Mouse (Mus musculus): ENCODE data around the gene Fgd1. TPM values are rescaled to one million over a fixed set of nuclear protein-coding genes. Genes with fewer than 3 reads are reported as not detected.

The Fgd1 gene
- polyA plus RNA-seq, 1 experiment from 2014 or later: 8.0 TPM

GRCm38 (mm10) chrX:151046321-151046720 lies 371 bp downstream of the Fgd1 start:
- 46% methylated on average over 11 of the region's 11 CpGs for whole genome bisulfite sequencing
- Histone ChIP-seq H3K36me3 (ENCODE audit: control insufficient read depth, insufficient read depth, low read length) (no peaks in the 10 kb centered on the region), H3K27me3 (ENCODE audit: control insufficient read depth, insufficient read depth, low read length) (no peaks in the 10 kb centered on the region), H3K9ac (ENCODE audit: low read length) (peak overlapping the region; percentile 87; the same call in 1 of the 2 replicates), H3K27ac (replicated peaks in 1 of 2; ENCODE audit: control insufficient read depth in 1 of 2, insufficient read depth in 1 of 2, low read depth in 2 of 2, low read length in 2 of 2) (peak overlapping the region in 1 of 2 experiments; percentile 81; a peak in 1 of 4 replicates), H3K4me3 (ENCODE audit: control insufficient read depth in 1 of 2, insufficient read depth in 1 of 2, low read depth in 1 of 2, low read length in 2 of 2) (peak overlapping the region; percentile 66 to 80), H3K4me2 (ENCODE audit: low read length) (peak overlapping the region; percentile 70), H3K9me3 (ENCODE audit: control insufficient read depth, low read length) (no peaks in the 10 kb centered on the region), H3K4me1 (ENCODE audit: control insufficient read depth in 2 of 2, insufficient read depth in 2 of 2, low read length in 2 of 2) (peaks cover 4 to 8% of the 10 kb centered on the region in 2 experiments; a peak in 3 of 4 replicates)
- ATAC-seq (ENCODE audit: insufficient number of reproducible peaks, insufficient read depth, low FRiP score, low read depth): no peak

GRCm38 (mm10) chrX:151046777-151047430 lies 954 bp downstream of the Fgd1 start:
- no peaks in the 10 kb centered on the region for H3K27me3 ChIP-seq (ENCODE audit: control insufficient read depth, insufficient read depth, low read length)
- peaks cover 4 to 8% of the 10 kb centered on the region in 2 experiments; a peak in 3 of 4 replicates for H3K4me1 ChIP-seq (ENCODE audit: control insufficient read depth in 2 of 2, insufficient read depth in 2 of 2, low read length in 2 of 2)
- no peaks in the 10 kb centered on the region for H3K9me3 ChIP-seq (ENCODE audit: control insufficient read depth, low read length)
- WGBS: 23% methylated on average over 52 of the region's 62 CpGs
- ATAC-seq (ENCODE audit: insufficient number of reproducible peaks, insufficient read depth, low FRiP score, low read depth): peak; percentile 76
- H3K27ac ChIP-seq (replicated peaks in 1 of 2; ENCODE audit: control insufficient read depth in 1 of 2, insufficient read depth in 1 of 2, low read depth in 2 of 2, low read length in 2 of 2): peak overlapping the region; percentile 79 to 81
- H3K4me2 ChIP-seq (ENCODE audit: low read length): peak overlapping the region; percentile 70
- H3K4me3 ChIP-seq (ENCODE audit: control insufficient read depth in 1 of 2, insufficient read depth in 1 of 2, low read depth in 1 of 2, low read length in 2 of 2): peak overlapping the region; percentile 66 to 80
- no peaks in the 10 kb centered on the region for H3K36me3 ChIP-seq (ENCODE audit: control insufficient read depth, insufficient read depth, low read length)
- H3K9ac ChIP-seq (ENCODE audit: low read length): peak overlapping the region; percentile 87

GRCm38 (mm10) chrX:151047431-151048058 lies 1.6 kb downstream of the Fgd1 start:
- H3K4me1 ChIP-seq (ENCODE audit: control insufficient read depth in 2 of 2, insufficient read depth in 2 of 2, low read length in 2 of 2): peaks cover 4 to 8% of the 10 kb centered on the region in 2 experiments; a peak in 3 of 4 replicates
- H3K9me3 ChIP-seq (ENCODE audit: control insufficient read depth, low read length): no peaks in the 10 kb centered on the region
- no peaks in the 10 kb centered on the region for H3K27me3 ChIP-seq (ENCODE audit: control insufficient read depth, insufficient read depth, low read length)
- H3K4me3 ChIP-seq (ENCODE audit: control insufficient read depth in 1 of 2, insufficient read depth in 1 of 2, low read depth in 1 of 2, low read length in 2 of 2): peak overlapping the region; percentile 66 to 80
- peak overlapping the region; percentile 79 to 81 for H3K27ac ChIP-seq (replicated peaks in 1 of 2; ENCODE audit: control insufficient read depth in 1 of 2, insufficient read depth in 1 of 2, low read depth in 2 of 2, low read length in 2 of 2)
- H3K4me2 ChIP-seq (ENCODE audit: low read length): peak overlapping the region; percentile 70
- peak; percentile 59; the same call in 1 of the 2 replicates for ATAC-seq (ENCODE audit: insufficient number of reproducible peaks, insufficient read depth, low FRiP score, low read depth)
- H3K36me3 ChIP-seq (ENCODE audit: control insufficient read depth, insufficient read depth, low read length): no peaks in the 10 kb centered on the region
- H3K9ac ChIP-seq (ENCODE audit: low read length): peak overlapping the region; percentile 87
- WGBS: 18% methylated on average over 51 of the region's 56 CpGs

- Histone ChIP-seq H3K9ac (ENCODE audit: low read length) (no peak overlapping the region), H3K36me3 (ENCODE audit: control insufficient read depth, insufficient read depth, low read length) (no peaks in the 10 kb centered on the region), H3K9me3 (ENCODE audit: control insufficient read depth, low read length) (no peaks in the 10 kb centered on the region), H3K4me2 (ENCODE audit: low read length) (peak overlapping the region; percentile 70; the same call in 1 of the 2 replicates), H3K4me1 (ENCODE audit: control insufficient read depth in 2 of 2, insufficient read depth in 2 of 2, low read length in 2 of 2) (peaks cover 14 to 17% of the 10 kb centered on the region in 2 experiments), H3K27ac (replicated peaks in 1 of 2; ENCODE audit: control insufficient read depth in 1 of 2, insufficient read depth in 1 of 2, low read depth in 2 of 2, low read length in 2 of 2) (no peak overlapping the region), H3K4me3 (ENCODE audit: control insufficient read depth in 1 of 2, insufficient read depth in 1 of 2, low read depth in 1 of 2, low read length in 2 of 2) (no peak overlapping the region), H3K27me3 (ENCODE audit: control insufficient read depth, insufficient read depth, low read length) (no peaks in the 10 kb centered on the region)
- ATAC-seq (ENCODE audit: insufficient number of reproducible peaks, insufficient read depth, low FRiP score, low read depth): no peak
- WGBS: 67% methylated on average over 8 of the region's 8 CpGs
Observed at GRCm38 (mm10) chrX:151049661-151050215, 3.8 kb downstream of the Fgd1 start.

GRCm38 (mm10) chrX:151050337-151050736 lies 4.4 kb downstream of the Fgd1 start:
- Histone ChIP-seq H3K9me3 (ENCODE audit: control insufficient read depth, low read length) (no peaks in the 10 kb centered on the region), H3K9ac (ENCODE audit: low read length) (no peak overlapping the region), H3K4me2 (ENCODE audit: low read length) (no peak overlapping the region), H3K27me3 (ENCODE audit: control insufficient read depth, insufficient read depth, low read length) (no peaks in the 10 kb centered on the region), H3K4me3 (ENCODE audit: control insufficient read depth in 1 of 2, insufficient read depth in 1 of 2, low read depth in 1 of 2, low read length in 2 of 2) (no peak overlapping the region), H3K27ac (replicated peaks in 1 of 2; ENCODE audit: control insufficient read depth in 1 of 2, insufficient read depth in 1 of 2, low read depth in 2 of 2, low read length in 2 of 2) (no peak overlapping the region), H3K36me3 (ENCODE audit: control insufficient read depth, insufficient read depth, low read length) (no peaks in the 10 kb centered on the region), H3K4me1 (ENCODE audit: control insufficient read depth in 2 of 2, insufficient read depth in 2 of 2, low read length in 2 of 2) (peaks cover 14 to 20% of the 10 kb centered on the region in 2 experiments)
- ATAC-seq (ENCODE audit: insufficient number of reproducible peaks, insufficient read depth, low FRiP score, low read depth): no peak
- 73% methylated on average over 7 of the region's 7 CpGs for WGBS

GRCm38 (mm10) chrX:151054489-151054888 lies 8.5 kb downstream of the Fgd1 start:
- H3K9me3 ChIP-seq (ENCODE audit: control insufficient read depth, low read length): no peaks in the 10 kb centered on the region
- WGBS: 58% methylated on average over 6 of the region's 6 CpGs
- no peak for ATAC-seq (ENCODE audit: insufficient number of reproducible peaks, insufficient read depth, low FRiP score, low read depth)

GRCm38 (mm10) chrX:151055559-151055958 lies 9.6 kb downstream of the Fgd1 start:
- Histone ChIP-seq H3K27ac (replicated peaks in 1 of 2; ENCODE audit: control insufficient read depth in 1 of 2, insufficient read depth in 1 of 2, low read depth in 2 of 2, low read length in 2 of 2) (no peak overlapping the region), H3K36me3 (ENCODE audit: control insufficient read depth, insufficient read depth, low read length) (peaks cover 5% of the 10 kb centered on the region; the same call in 1 of the 2 replicates), H3K4me2 (ENCODE audit: low read length) (no peak overlapping the region), H3K4me1 (ENCODE audit: control insufficient read depth in 2 of 2, insufficient read depth in 2 of 2, low read length in 2 of 2) (peaks cover 10 to 13% of the 10 kb centered on the region in 2 experiments; a peak in 2 of 4 replicates), H3K9me3 (ENCODE audit: control insufficient read depth, low read length) (no peaks in the 10 kb centered on the region), H3K27me3 (ENCODE audit: control insufficient read depth, insufficient read depth, low read length) (no peaks in the 10 kb centered on the region), H3K4me3 (ENCODE audit: control insufficient read depth in 1 of 2, insufficient read depth in 1 of 2, low read depth in 1 of 2, low read length in 2 of 2) (no peak overlapping the region), H3K9ac (ENCODE audit: low read length) (no peak overlapping the region)
- peak; percentile 68; the same call in 1 of the 2 replicates for ATAC-seq (ENCODE audit: insufficient number of reproducible peaks, insufficient read depth, low FRiP score, low read depth)
- WGBS: 17% methylated on average over 1 of the region's 1 CpGs

More at GRCm38 (mm10) chrX:151054489-151054888, 8.5 kb downstream of the Fgd1 start:
- Histone ChIP-seq H3K27me3 (ENCODE audit: control insufficient read depth, insufficient read depth, low read length) (no peaks in the 10 kb centered on the region), H3K4me3 (ENCODE audit: control insufficient read depth in 1 of 2, insufficient read depth in 1 of 2, low read depth in 1 of 2, low read length in 2 of 2) (no peak overlapping the region), H3K9ac (ENCODE audit: low read length) (peak overlapping the region; percentile 11; the same call in 1 of the 2 replicates), H3K4me2 (ENCODE audit: low read length) (peak overlapping the region; percentile 12; the same call in 1 of the 2 replicates), H3K4me1 (ENCODE audit: control insufficient read depth in 2 of 2, insufficient read depth in 2 of 2, low read length in 2 of 2) (peaks cover 10 to 13% of the 10 kb centered on the region in 2 experiments; a peak in 2 of 4 replicates), H3K36me3 (ENCODE audit: control insufficient read depth, insufficient read depth, low read length) (peaks cover 5% of the 10 kb centered on the region; the same call in 1 of the 2 replicates), H3K27ac (replicated peaks in 1 of 2; ENCODE audit: control insufficient read depth in 1 of 2, insufficient read depth in 1 of 2, low read depth in 2 of 2, low read length in 2 of 2) (peak overlapping the region in 1 of 2 experiments; percentile 61; a peak in 1 of 4 replicates)

Measured in heart, embryonic 14.5 days (tissue).